Mouse (Mus musculus): ENCODE measurements at regions not wholly inside any gene's neighbourhood (a gene's known extent, or its start where the extent isn't known, plus 50 kb on each side); places are given as distances from the start of the nearest gene placed in this dataset.
"Not testable (repeated sequence)": the region's sequence is repeated elsewhere in the genome, so short reads cannot be mapped to it uniquely, and the experiment has no call there.

- no peak for DNase-seq (ENCODE audit: low read depth)
Measured at GRCm38 (mm10) chr2:114723971-114724666, 69.4 kb upstream of the Dph6 start.

- no peak for DNase-seq (ENCODE audit: low read depth)
Measured at GRCm38 (mm10) chr2:114727197-114727596, 72.4 kb upstream of the Dph6 start.

DNA sequence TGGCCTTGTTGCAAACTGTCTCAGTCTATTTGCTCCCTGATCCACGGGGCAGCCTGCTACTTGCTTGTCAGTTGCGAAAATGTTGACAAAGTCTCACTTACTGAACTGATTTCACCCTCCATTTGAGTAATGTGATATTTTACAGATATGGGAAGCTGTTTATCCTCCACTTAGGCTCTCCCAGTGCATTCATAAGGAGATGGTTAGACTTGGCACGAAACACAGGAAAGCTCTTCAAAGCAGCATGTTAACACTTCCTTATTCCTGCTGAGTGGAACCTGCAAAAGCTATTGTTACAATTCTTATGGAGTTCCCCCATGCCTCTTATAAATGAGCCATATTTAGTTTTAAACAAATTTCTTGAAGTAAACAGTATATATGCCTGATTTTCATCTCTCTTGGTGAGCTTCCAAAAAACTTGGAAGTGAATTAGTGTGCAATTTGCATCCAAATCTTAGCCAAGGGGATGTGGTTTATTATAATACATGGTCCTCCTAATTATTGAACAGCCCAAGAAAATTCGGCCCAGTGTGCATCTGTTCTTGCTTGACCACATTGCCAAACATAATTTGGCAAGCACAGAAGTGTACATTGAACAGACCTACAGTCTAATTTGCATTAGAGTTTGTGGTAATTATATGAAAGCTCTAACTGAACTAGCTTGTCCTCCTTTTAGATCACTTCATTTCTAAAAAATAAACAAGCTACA is 80.3 kb upstream of the Dph6 start:
- DNase-seq (ENCODE audit: low read depth), result no peak

DNA sequence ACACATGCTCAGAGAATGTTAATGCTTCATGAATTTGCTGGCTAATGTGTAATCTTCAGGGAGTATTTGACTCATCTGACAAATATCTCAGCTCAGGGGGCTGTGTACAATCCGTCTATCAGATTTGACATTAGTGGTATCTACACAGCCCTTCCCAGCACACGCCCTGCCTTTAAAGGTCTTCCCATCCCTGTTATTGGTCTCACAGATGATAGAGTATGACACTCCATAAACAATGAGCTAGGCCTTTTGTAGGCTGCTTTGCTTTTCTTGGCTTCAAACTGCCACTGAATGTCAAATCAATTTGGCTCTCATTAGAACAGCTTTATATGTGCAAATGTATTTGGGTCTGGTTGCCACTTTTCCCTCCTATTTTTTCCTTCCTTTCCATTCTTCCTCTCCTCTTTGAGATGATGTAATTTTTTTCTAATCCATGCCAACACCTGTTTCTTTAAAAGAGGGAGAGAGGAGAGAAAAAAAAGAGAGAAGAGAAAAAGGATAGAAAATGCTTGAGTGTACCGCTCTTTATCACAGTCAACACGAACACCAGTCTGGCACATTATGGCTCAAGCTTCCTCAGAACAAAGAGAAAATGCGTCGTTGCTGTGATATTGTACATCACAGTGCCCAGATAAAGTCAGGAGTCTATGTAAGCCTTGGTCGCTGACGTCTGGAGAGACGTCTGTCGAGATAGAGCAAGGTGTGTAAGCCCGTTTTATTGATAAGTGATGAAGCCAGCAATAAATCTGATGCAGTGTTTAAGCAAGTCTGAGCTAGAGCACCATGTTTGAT is 84.9 kb upstream of the Dph6 start:
- no peak for DNase-seq (ENCODE audit: low read depth)

GRCm38 (mm10) chr2:114763276-114763675 is 108.5 kb upstream of the Dph6 start:
- DNase-seq (ENCODE audit: low read depth), result no peak

- not testable (repeated sequence) for DNase-seq (ENCODE audit: low read depth)
Measured at GRCm38 (mm10) chr2:114773723-114774122, 119.0 kb upstream of the Dph6 start.

GRCm38 (mm10) chr2:114774278-114774677 is 119.5 kb upstream of the Dph6 start:
- no peak for DNase-seq (ENCODE audit: low read depth)

DNA sequence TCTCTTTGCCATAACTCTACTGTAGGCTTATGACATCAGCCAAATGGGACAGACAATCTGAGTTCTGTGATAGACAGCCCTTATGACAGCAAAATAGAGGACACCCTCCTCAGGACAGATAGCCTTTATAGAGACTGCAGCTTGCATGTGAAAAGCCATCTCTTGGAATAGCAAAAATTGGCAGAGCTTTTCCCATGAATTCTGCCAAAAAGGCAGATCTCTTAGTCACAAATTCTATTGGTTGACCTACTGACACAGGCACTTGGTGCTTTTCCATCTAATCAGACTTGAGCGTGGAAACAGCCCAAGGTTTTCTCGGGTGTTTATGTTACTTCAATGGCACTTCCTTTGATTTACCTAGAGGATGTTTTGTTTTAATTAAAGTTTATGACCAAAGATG is 120.8 kb upstream of the Dph6 start:
- DNase-seq (ENCODE audit: low read depth), result no peak

- no peak for DNase-seq (ENCODE audit: low read depth)
Measured at GRCm38 (mm10) chr2:114776176-114776575, 121.4 kb upstream of the Dph6 start.

DNA sequence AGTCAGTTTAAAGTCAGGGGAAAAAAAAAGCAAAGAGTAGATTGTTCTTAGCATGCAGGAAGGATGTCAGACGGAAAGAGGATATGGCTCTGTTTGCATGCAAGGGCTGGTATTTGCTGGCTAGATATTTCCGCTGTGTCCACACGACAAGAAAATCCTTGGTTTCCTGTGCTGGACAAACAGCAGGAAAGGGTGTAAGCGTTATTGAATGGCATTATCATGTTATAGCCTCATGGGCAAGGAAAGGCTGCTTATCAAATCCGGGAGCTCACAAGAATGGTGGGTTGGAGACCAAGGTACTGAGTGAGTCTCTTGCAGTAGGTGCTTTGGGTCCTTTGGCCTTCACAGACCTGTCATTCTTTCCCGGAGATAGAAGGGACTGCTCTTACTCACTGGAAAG is 127.7 kb upstream of the Dph6 start:
- DNase-seq (ENCODE audit: low read depth), result no peak

DNA sequence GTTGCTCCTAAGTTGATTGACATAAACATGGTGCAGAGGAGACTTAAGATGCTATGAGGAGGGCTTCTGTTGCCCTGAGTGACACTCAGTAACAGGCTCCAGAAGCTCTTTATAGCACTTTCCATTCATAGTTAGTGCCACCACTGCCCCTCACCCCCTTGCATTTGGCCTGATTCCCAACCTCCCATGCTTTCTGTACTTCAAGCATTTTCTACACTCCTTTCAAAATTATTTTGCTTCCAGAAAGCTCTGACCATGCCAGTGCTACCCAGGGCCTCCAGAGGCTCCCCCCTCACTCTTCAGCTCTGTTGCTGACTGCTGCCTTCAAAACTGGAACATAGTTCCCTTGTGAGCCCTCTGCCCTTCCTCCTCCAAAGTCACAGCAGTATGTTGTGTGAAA is 129.4 kb upstream of the Dph6 start:
- DNase-seq (ENCODE audit: low read depth), result no peak

DNA sequence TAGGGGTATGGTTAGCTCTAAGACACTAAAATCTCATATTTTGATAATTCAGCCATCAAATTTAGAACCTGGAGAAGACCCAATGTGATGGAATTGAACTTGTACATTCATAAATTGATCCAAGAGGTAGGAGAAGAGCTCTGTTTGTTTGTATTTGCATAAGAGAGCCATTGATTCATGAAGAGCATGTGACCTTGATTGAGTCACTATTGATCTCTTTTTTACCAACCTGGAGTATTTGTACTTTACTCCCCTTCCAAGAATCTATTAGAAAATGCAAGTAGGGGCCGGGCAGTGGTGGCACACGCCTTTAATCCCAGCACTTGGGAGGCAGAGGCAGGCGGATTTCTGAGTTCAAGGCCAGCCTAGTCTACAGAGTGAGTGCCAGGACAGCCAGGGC is 133.5 kb upstream of the Dph6 start:
- DNase-seq (ENCODE audit: low read depth), result no peak

DNA sequence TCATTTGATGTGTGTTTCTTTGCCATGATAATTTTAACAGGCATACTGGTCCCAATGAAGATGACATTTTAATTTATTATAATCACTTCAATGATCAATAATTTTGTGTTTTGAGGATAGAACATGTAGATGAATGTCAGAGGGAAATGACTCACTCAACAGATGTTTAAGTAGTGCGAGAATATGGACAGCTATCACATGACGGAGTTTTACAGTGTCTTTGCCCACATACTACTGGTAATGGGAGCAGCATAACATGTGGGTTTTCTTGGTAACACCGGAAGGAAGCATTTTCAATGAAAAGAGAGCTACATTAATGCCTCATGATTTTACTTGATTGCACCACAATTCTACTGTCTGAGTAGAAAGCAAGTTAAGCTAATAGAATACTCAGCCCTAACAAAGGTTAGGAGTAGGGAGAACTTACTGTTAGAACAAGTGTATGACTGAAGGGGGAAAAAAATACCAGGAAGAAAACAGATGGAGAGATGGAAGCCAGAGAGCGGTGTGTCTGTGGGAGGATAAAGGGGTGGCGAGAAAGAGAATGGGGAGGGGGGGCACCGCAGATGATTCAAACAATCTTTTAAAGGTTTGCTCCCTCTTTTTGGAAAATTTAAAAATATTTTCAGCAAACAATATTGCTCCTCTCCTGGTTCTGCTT is 142.0 kb upstream of the Dph6 start:
- no peak for DNase-seq (ENCODE audit: low read depth)

GRCm38 (mm10) chr2:114797291-114797650 is 142.5 kb upstream of the Dph6 start:
- no peak for DNase-seq (ENCODE audit: low read depth)

- DNase-seq (ENCODE audit: low read depth), result no peak
Measured at GRCm38 (mm10) chr2:114803241-114803640, 148.5 kb upstream of the Dph6 start.

- no peak for DNase-seq (ENCODE audit: low read depth)
Measured at GRCm38 (mm10) chr2:114803928-114804327, 149.2 kb upstream of the Dph6 start.

DNA sequence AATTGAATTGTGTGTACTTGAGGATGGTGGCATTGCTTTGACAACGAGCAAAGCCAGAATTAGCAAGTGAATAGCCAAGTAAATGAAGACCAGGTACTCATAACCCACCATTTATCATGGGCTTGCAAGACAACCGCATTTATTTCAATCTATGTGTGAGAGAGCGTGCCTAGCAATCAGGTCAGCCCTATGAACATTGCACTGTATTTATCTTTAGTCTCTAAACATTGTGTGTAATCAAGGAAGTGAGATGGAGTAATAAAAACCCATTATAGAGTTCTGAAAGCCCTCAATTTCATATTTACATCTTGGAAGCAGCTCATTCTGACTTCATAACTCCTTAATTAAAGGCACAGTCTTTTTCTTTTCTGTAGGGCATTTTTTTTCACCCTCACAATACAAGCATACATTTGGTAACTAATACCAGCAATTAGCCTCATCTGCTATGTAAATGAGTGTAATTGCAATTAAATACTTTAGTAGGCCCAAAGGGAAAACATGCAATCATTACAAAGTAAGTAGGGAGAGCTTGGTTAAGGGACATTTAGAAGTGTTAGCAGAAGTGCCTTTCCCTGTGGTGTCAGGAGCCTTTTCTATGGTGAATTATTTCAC is 150.8 kb upstream of the Dph6 start:
- no peak for DNase-seq (ENCODE audit: low read depth)

DNA sequence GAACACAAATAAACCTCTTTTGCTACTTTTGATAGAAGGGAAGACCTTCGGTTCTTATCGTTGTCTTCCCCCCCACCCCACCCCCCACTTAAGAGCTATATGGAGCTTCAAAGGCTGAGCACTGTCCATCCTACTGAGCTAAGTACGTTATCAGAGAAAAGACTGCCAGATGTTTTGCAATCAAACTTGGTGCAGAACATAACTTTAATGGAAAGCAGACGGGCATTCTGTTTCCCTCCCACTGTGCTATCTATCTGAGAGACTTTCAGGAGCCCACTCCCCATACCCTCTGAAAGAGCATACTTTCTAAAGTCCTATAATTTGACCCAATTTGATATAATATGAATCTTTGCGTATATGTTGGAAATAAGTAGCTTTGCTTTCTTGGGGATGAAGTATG is 153.3 kb upstream of the Dph6 start:
- no peak for DNase-seq (ENCODE audit: low read depth)

DNA sequence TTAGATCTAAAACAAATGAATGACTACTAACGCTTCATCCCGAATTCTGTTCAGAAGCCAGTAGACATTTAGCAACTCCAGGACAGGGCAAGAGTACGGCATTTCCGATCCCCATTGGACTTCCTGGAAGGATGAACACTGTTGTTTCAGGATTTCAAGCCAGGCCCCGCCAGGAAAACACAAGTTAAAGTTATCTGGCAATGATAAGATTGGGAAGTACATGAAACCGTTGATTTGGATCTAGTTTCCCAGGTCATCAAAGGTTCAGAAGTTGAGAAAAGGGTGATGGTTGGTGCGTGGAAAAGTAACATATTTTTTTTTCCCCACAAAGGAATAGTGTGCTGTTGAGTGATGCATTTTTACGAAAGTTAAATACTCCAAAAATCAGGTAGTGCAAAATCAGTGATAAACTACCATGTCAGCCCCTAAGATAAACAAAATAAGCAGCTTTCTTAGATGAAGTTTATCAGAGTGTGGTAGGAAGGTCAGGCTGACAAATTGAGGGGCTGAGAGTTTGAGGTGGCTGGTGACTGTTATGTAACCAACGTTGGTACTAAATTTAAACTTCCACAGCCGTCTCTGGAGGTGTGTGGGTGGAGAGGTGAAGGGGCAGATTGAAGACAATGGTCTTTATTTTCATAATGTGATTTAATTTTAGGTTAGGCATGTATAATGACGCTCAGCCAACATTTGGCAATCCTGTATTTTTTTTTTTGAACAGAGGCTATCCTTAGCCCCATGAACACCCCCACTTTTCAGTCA is 157.6 kb upstream of the Dph6 start:
- no peak for DNase-seq (ENCODE audit: low read depth)

DNA sequence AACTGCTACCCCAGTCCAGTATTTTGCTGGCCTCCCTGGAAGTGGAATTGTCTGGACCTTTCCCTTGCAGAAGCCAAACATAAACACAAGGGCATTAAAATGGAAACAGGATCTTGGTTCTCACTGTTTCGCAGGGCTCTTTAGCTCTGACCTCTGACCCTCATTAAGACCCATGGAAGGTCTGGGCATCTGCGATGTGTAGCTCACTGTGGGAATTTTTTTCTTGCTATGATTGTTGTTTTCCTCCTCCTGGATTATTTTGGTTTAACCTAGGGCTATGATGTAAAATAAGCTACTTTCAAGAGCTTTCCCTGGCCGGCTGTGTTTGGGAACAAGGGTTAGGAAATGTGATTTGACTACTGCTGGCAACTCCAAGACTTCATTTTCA is 158.1 kb upstream of the Dph6 start:
- DNase-seq (ENCODE audit: low read depth), result no peak

GRCm38 (mm10) chr2:114822657-114823056 is 167.9 kb upstream of the Dph6 start:
- no peak for DNase-seq (ENCODE audit: low read depth)

All from c-Kit-positive CD71-negative TER-119-negative erythroid progenitor cells, embryonic 14.5 days (primary cell).